Mouse (Mus musculus) lung, postnatal 0 days (tissue): ENCODE results near the gene P2ry2. TPM values are rescaled to one million over a fixed set of nuclear protein-coding genes. Genes with fewer than 3 reads are reported as not detected.

Source experiments
- ATAC-seq: fragments of 200-750 bp; cut with Nextera tagmentation; 2 replicates; pipeline ENCODE4 v1.8.0; 2017; ENCODE audit warnings: moderate library complexity
- DNase-seq: peaks from one replicate; pipeline ENCODE4 v3.0.0-alpha.2; 2016; ENCODE audit warnings: low spot score
- H3K27ac ChIP-seq: fragments of 300-500 bp; sonication (generic); 2 replicates; pipeline ENCODE4 v1.5.1; 2014; ENCODE audit warnings: antibody characterized with exemption, mild to moderate bottlenecking, low read length, mixed read lengths
- H3K27me3 ChIP-seq: fragments of 300-500 bp; sonication (generic); replicated peaks from 2 replicates; pipeline ENCODE4 v1.6.1; 2014; ENCODE audit warnings: low read length, mixed read lengths; ENCODE audit not compliant: insufficient read depth
- H3K36me3 ChIP-seq: fragments of 300-500 bp; sonication (generic); 2 replicates; pipeline ENCODE4 v1.6.1; 2014; ENCODE audit warnings: low read length, mixed read lengths; ENCODE audit not compliant: insufficient read depth
- H3K4me1 ChIP-seq: fragments of 300-500 bp; sonication (generic); 2 replicates; pipeline ENCODE4 v1.6.1; 2014; ENCODE audit warnings: antibody characterized with exemption, low read depth, low read length, mixed read lengths; ENCODE audit not compliant: insufficient read depth
- H3K4me2 ChIP-seq: fragments of 300-500 bp; sonication (generic); replicated peaks from 2 replicates; pipeline ENCODE4 v1.6.1; 2014; ENCODE audit warnings: low read depth, mild to moderate bottlenecking, low read length, moderate library complexity, mixed read lengths
- H3K4me3 ChIP-seq: fragments of 300-500 bp; sonication (generic); 2 replicates; pipeline ENCODE4 v1.5.1; 2014; ENCODE audit warnings: low read depth, low read length
- H3K9ac ChIP-seq: fragments of 300-500 bp; sonication (generic); replicated peaks from 2 replicates; pipeline ENCODE4 v1.6.1; 2014; ENCODE audit warnings: low read depth, mild to moderate bottlenecking
- H3K9me3 ChIP-seq: fragments of 300-500 bp; sonication (generic); 2 replicates; pipeline ENCODE4 v1.6.1; 2016; ENCODE audit warnings: low read length, mixed read lengths
- CTCF ChIP-seq: IDR thresholded peaks from 2 replicates; pipeline ENCODE4 v1.5.1; 2016; ENCODE audit warnings: antibody characterized with exemption, mild to moderate bottlenecking
- EP300 ChIP-seq: IDR thresholded peaks from 2 replicates; pipeline ENCODE4 v1.6.1; 2016; ENCODE audit warnings: antibody characterized with exemption, mild to moderate bottlenecking, control low read depth
- WGBS: fragments of 180-500 bp; shearing (Covaris S2); extraction: QIAGEN DNeasy Blood & Tissue Kit; methylation state at CpG from one replicate; pipeline ENCODE4 v1.1.7; 2014; 5-methylcytosine and 5-hydroxymethylcytosine counted together
- polyA plus RNA-seq: library from polyadenylated mRNA; unstranded; fragments of >200 nt; fragmentation: Nextera tagmentation; extraction: Ambion mirVana; gene quantifications from 2 replicates; pipeline ENCODE4 v1.2.1, GENCODE M21; 2015

P2ry2 gene
- polyA plus RNA-seq, 1 experiment from 2014 or later = 11.6 TPM

- Histone ChIP-seq H3K27ac (no peak overlapping the region), H3K36me3 (no peaks in the 10 kb centered on the region), H3K9me3 (no peaks in the 10 kb centered on the region), H3K9ac (no peak overlapping the region), H3K4me3 (no peak overlapping the region), H3K27me3 (no peaks in the 10 kb centered on the region), H3K4me1 (0 out of 2 replicates have a peak, but pooled peaks cover 3% of the 10 kb centered on the region), H3K4me2 (no peak overlapping the region)
- WGBS = 49% methylated on average over 11 of the region's 11 CpGs
- TF ChIP-seq CTCF (no peak), EP300 (no peak)
- peak; percentile 52 for ATAC-seq
- DNase-seq = peak; percentile 49
These were observed 9.0 kb downstream of the P2ry2 start for GRCm38 (mm10) chr7:101003442-101004326.

DNA sequence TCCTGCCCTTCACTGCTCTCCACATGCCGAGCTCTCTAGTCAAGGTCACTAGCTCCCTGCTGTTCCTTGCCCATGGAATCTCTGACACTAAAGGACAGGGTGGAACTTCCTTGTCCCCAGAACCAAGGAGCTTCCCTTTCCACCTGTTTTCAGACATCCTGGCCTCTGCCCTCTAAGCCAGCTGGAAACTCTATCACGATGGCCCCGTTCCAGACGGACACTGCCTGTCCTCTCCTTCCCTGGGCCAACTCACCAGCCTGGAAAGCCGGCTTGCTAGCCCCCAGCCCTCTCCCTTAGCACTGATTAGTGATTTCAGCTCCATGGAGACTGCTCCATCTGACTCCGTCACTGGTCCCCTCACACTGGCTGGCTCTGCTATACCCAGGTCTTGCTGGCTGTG is 10.4 kb downstream of the P2ry2 start:
- Histone ChIP-seq H3K36me3 (no peaks in the 10 kb centered on the region), H3K4me2 (no peak overlapping the region), H3K4me3 (no peak overlapping the region), H3K9me3 (no peaks in the 10 kb centered on the region), H3K4me1 (0 out of 2 replicates have a peak, but pooled peaks cover 3% of the 10 kb centered on the region), H3K27me3 (no peaks in the 10 kb centered on the region), H3K9ac (no peak overlapping the region), H3K27ac (no peak overlapping the region)
- TF ChIP-seq EP300 = no peak
- TF ChIP-seq CTCF = no peak
- 63% methylated on average over 6 of the region's 6 CpGs for WGBS
- ATAC-seq (no peak), DNase-seq (no peak)

DNA sequence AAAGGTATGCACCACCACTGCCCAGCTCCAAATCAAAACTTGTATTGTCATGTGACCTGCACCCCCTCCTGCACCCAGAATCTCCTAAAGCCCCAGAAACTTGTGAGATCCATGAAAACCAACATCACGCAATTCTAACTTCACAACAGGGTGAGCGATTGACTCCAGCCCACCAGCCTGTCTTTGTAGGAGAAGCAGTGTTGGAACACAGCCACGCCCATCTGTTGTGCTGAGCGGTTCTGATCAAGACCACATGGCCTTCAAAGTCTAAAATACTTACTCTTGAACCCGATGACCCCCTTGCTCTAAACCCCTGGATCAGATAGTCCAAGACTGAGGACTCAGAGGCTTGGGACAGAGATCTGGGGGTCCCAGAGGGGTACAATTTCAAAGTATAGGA is 13.0 kb downstream of the P2ry2 start:
- H3K27me3 ChIP-seq = no peaks in the 10 kb centered on the region
- TF ChIP-seq EP300 (no peak), CTCF (no peak)
- no peak overlapping the region for H3K4me2 ChIP-seq
- H3K27ac ChIP-seq = no peak overlapping the region
- H3K4me3 ChIP-seq = no peak overlapping the region
- no peak for ATAC-seq
- H3K9me3 ChIP-seq = no peaks in the 10 kb centered on the region
- H3K4me1 ChIP-seq = 0 out of 2 replicates have a peak, but pooled peaks cover 3% of the 10 kb centered on the region
- no peaks in the 10 kb centered on the region for H3K36me3 ChIP-seq
- 84% methylated on average over 5 of the region's 5 CpGs for WGBS
- DNase-seq = no peak
- H3K9ac ChIP-seq = no peak overlapping the region

DNA sequence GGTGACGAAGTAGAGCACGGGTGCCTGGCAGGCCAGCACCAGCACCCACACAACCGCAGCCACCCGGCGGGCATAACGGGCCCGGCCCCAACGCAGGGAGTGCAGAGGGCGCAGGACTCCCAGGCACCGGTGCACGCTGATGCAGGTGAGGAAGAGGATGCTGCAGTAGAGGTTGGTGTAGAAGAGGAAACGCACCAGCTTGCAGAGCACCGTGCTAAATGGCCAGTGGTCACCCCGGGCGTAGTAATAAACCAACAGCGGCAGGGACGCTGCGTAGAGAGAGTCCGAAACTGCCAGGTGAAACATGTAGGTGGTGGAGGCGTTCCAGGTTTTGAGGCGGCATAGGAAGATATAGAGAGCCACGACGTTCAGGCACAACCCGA is 14.1 kb downstream of the P2ry2 start:
- no peak for DNase-seq
- TF ChIP-seq CTCF = no peak
- TF ChIP-seq EP300 = no peak
- Histone ChIP-seq H3K4me1 (0 out of 2 replicates have a peak, but pooled peaks cover 3% of the 10 kb centered on the region), H3K36me3 (no peaks in the 10 kb centered on the region), H3K4me3 (no peak overlapping the region), H3K27me3 (no peaks in the 10 kb centered on the region), H3K4me2 (no peak overlapping the region), H3K9me3 (no peaks in the 10 kb centered on the region), H3K27ac (no peak overlapping the region), H3K9ac (no peak overlapping the region)
- ATAC-seq = no peak
- 86% methylated on average over 24 of the region's 24 CpGs for WGBS

DNA sequence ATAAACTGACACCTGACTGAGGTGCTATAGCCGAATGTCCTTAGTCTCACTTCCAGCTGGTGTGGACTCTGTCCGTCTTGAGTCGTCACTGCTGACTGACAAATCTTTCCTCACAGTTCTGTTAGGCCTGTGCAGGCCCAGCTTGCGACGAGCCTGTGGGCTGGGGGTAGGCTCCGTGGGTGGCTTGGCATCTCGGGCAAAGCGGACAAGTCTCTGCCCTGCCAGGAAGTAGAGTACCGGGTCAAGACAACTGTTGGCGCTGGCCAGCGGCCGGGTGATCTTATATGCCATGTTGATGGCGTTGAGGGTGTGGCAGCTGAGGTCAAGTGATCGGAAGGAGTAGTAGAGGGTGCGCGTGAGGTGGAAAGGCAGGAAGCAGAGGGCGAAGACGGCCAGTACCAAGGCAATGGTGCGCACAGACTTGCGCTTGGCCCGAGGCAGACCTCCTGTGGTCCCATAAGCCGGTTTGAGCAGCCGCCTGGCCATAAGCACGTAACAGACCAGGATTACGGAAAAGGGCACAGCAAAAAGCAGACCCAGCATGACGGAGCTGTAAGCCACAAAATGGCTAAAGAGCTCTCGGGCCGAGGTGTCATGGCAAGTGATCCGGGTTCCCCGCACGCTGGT is 14.6 kb downstream of the P2ry2 start:
- no peaks in the 10 kb centered on the region for H3K36me3 ChIP-seq
- H3K4me2 ChIP-seq = no peak overlapping the region
- no peaks in the 10 kb centered on the region for H3K4me1 ChIP-seq
- H3K4me3 ChIP-seq = no peak overlapping the region
- H3K9ac ChIP-seq = no peak overlapping the region
- no peaks in the 10 kb centered on the region for H3K27me3 ChIP-seq
- no peak for TF ChIP-seq EP300
- TF ChIP-seq CTCF = no peak
- WGBS = 83% methylated on average over 31 of the region's 31 CpGs
- H3K27ac ChIP-seq = no peak overlapping the region
- DNase-seq (no peak), ATAC-seq (no peak)
- no peaks in the 10 kb centered on the region for H3K9me3 ChIP-seq

DNA sequence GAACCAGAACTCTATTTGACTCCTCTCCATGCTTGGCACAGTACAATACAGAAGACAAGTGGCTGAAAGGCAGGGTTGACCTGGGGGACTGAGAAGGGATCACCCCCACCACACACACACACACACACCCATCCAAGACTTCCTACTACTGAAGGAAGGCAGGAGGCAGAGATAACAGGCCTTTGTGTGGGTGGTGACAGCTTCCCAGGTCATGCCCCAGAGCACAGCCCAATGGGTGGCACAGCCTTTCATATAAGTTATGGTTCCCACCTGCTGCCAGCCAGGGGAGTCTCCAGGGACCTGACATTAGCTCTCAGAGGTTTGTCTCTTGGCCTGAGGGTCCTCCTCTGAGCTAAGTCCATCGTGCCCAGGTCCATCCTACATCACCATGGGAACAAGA is 15.5 kb downstream of the P2ry2 start:
- 88% methylated on average over 1 of the region's 1 CpGs for WGBS

More for the DNA sequence above, 15.5 kb downstream of the P2ry2 start:
- H3K4me2 ChIP-seq = no peak overlapping the region
- ATAC-seq (no peak), DNase-seq (no peak)
- H3K4me3 ChIP-seq = no peak overlapping the region
- H3K9ac ChIP-seq = no peak overlapping the region
- no peaks in the 10 kb centered on the region for H3K36me3 ChIP-seq
- H3K27ac ChIP-seq = no peak overlapping the region
- H3K9me3 ChIP-seq = no peaks in the 10 kb centered on the region
- TF ChIP-seq CTCF (no peak), EP300 (no peak)
- no peaks in the 10 kb centered on the region for H3K27me3 ChIP-seq
- H3K4me1 ChIP-seq = no peaks in the 10 kb centered on the region
